Mouse (Mus musculus) adrenal gland, adult 8-10 months (tissue): ENCODE data around the gene Adam23. TPM values are rescaled to one million over a fixed set of nuclear protein-coding genes. Genes with fewer than 3 reads are reported as not detected.

Experiments
- DNase-seq: peaks from one replicate; pipeline ENCODE4 v3.0.0; 2022
- total RNA-seq, 4 experiments: library from RNA; stranded (reverse); gene quantifications; 2 replicates each; pipeline ENCODE4 v1.2.4; 2022

Adam23 gene
- total RNA-seq, 4 experiments from 2014 or later: 15.3 to 33.0 (median 21.5) TPM

GRCm38 (mm10) chr1:63484646-63485045, 39.0 kb downstream of the Adam23 start:
- DNase-seq: no peak

GRCm38 (mm10) chr1:63486646-63487045, 41.0 kb downstream of the Adam23 start:
- DNase-seq: no peak

GRCm38 (mm10) chr1:63491001-63491400, 45.3 kb downstream of the Adam23 start:
- DNase-seq: no peak

- no peak for DNase-seq
Observed at GRCm38 (mm10) chr1:63493325-63493724, 47.6 kb downstream of the Adam23 start.

DNA sequence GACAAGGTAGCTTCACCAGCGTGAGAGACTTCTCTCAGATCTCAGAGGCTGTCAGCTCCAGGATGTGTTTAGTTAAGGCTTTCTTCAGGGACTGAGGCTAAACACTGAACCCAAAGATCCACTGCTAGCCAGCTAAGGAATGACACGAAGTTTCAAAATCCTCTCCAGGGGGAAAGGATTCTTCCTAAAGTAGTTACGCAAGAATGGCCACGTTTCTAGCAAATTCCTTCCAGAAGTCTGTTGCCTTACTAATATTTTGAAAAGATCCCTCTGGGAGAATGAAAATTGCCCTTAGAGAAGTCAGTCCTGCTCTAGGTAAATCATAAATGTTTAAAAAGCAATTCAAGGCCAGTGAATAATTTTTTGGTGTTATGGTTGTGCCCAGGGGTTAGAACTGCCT, 61.7 kb downstream of the Adam23 start:
- no peak for DNase-seq

DNA sequence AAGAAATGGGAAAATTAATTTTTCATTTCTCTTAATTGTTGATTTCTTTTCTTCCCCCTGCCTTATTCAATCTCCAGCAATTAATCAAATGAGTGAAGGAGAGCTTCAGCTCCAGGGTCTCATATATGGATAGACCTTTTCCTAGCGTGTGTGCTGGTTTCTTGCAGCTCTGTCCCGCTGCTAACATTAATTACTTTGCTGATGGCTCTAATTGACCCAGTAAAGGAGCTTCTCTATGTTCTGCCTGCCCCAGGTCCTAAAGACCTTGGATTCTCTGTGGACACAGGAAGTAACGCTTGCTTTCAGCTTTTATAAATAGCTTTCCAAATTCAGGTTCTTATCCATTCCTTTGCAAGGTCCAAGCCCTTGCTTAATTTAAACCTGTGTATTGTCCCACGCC, 63.1 kb downstream of the Adam23 start:
- DNase-seq: no peak

- DNase-seq: no peak
Observed at GRCm38 (mm10) chr1:63511416-63511815, 65.7 kb downstream of the Adam23 start.

GRCm38 (mm10) chr1:63517800-63518199, 72.1 kb downstream of the Adam23 start:
- DNase-seq: peak; percentile 25

DNA sequence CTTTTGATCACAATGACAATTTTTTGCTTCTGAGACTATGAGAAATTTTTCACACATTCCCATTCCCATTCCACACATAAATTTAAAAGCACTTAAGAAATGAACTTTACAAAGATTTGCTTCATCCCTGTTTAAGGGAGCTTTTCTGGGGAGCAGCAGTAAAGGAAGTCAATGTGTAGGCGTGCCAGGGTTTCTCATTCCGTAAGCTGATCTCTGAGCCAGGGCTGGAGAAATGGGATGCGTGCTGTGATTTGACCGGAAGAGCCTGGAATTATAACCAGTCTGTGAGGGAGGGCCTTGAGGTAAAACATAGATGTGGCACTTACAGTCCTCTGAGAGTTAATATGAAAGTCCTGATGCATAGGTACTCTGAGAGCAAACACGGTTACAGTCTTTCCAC, 73.1 kb downstream of the Adam23 start:
- DNase-seq: no peak

DNA sequence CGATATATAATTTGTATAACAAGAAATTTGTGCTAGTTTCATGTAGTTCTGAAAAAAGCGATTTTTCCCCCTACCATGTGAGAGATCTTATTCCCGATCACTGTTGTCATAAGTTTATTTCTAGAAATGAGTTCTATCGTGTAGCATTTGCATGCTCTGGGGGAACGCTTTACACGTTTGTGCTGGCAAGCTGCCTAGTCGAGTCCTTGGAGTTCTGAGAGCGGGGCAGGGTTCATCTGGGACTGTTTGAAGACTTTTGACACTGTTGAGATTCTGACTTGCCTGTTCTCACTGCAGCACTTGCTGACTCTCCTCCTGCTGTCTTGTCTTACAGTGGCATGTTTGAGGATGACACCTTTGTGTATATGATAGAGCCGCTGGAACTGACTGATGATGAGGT, 84.2 kb downstream of the Adam23 start:
- peak; percentile 15 for DNase-seq

DNA sequence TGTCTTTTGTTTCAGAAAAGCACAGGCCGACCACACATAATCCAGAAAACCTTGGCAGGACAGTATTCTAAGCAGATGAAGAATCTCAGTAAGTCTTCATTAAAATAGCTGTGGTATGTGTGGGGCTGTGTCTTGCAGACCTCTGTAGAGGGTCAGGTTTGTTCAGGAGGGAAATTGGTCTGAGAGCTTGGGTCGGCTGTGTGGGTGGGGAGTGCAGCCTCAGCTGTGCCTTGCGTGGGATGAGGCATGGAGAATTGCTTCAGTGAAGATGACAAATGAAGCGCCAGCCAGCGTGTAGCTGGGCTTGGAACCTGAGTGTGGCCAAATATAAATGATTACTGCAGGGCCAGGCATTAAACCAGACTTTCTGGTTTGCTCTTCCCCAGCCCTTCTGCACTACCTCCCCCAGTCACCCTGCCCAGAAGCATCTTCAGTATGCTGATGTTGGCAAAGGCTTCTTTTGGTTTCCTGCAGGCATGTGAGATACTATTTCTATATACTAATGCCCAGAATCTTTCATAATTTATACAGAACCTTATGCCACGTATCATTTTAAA, 88.7 kb downstream of the Adam23 start:
- DNase-seq: no peak

DNA sequence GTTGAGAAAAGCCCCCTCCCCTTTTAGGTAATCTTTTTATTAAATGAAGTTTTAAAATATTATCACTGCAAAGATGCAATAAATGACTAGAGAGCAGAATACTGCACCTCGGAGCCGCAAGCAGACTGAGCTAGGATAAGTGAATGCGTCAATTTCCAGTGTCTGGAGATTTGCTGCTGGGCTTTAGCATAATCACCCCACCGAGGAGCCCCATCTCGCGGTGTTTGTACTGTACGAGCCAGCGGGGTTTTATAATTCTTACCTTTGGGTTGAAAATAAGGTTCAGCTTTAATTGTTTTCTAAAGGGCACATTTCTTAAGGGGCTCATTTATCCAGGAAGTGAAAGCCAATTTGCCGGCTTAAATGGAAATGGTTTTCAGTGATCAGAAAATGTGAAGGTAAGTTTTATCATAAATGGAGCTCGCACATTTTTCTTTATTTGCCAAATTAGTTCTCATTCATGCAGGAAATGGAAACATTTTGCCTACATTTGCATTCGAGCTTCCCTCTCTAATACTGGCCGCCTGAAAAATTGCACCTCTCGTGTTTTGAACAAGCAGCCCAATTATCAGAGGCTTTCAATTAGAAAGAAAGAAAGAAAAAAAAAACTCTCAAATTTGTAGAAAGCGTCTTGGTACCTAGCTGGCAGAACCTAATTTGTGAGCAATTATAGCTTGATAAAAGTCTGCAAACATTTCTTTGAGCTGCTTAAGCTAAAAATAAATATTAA, 94.4 kb downstream of the Adam23 start:
- DNase-seq: no peak

DNA sequence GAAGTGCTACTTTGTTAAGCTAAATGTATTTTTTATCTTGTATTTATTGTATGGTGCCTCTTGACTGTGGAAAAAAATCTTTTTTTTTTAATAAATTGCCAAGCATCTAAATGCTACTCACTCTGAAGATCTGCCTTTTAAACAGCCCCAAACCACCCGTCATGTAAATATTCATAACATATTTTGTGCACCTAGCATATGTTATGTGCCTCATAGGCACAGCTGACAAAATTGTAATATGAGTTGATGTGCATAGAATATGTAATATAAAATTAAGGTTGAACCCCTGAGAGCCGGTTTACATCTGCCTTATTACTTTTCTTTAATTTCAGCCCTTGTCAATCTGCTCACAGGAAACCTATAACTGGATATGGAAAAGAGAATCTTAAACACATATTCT, 98.4 kb downstream of the Adam23 start:
- no peak for DNase-seq

- DNase-seq: no peak
Observed at GRCm38 (mm10) chr1:63553039-63553438, 107.3 kb downstream of the Adam23 start.

DNA sequence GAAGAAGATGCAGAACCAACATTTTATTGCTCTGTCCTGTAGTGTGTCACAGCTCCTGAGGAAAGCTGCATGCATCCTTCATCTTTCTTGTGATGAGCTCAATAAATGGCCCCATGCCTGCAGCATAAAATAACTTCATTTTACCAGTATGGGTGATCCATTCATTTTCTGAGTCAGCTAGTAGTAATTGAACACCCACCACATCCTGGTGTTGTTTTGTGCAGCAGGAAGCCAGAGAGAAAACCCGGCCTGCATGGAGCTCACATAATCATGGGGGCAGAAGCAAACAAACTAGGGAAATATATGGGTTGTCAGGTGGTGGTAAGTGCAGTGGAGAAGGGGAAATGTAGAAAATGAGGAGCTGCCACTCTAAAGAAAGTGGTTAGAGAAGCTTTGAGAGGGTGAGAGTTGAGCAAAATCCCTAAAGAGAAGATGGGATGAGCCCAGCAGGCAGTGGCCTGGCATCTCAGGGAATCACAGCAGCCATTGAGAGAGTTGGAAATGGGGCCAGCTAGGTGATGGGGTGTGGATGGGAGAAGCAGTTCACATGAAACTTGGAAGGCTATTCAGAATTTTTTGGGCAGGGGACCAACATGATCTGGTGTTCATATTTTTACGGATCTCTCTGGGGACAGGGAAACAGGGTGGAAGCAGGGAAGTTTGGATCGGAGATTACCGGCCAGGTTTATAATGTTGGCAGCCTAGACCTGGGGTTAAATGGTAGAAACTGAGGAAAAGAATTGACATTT, 116.3 kb downstream of the Adam23 start:
- no peak for DNase-seq

DNA sequence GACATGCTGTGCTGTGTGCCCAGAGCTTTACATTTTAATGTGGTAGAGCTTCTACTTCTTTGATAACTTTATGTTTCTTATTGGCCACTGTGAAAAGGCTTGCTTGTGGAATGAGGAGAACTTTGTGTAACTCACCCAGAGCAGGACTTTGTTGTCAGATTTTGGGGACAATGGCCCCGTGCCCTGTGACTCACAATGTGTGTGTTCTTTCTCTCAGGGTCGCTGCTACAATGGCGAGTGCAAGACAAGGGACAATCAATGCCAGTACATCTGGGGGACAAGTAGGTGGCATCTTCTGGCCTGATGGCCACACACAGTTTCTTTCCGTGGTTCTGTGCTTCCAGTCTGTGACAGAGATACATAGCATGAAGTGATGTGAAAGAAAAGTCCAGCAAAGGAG, 118.2 kb downstream of the Adam23 start:
- DNase-seq: no peak

- no peak for DNase-seq
Observed at GRCm38 (mm10) chr1:63566501-63566900, 120.8 kb downstream of the Adam23 start.

GRCm38 (mm10) chr1:63567031-63567430, 121.3 kb downstream of the Adam23 start:
- no peak for DNase-seq

DNA sequence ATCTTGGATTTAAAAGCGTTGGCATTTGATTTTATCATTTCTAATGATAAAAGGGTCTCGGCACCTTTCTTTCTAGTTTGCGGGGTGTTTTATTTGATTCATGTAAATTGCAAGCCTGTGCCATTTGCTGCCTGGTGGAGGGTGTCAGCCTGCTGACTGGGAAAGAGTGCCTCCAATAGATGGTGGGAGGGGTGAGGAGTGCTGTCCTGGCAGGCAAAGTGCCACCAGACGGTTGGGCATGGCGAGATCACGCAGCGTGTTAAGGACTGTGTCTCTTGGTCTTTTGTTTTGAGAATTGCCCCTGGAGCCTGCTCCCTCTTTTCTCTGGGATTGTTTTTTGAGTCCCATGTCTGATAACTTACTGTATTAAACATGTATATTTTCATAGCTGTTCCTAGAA, 126.5 kb downstream of the Adam23 start:
- no peak for DNase-seq

GRCm38 (mm10) chr1:63573432-63573831, 127.7 kb downstream of the Adam23 start:
- DNase-seq: no peak

GRCm38 (mm10) chr1:63573864-63574611, 128.3 kb downstream of the Adam23 start:
- DNase-seq: no peak

- DNase-seq: no peak
Observed at GRCm38 (mm10) chr1:63576803-63577202, 131.1 kb downstream of the Adam23 start.

DNA sequence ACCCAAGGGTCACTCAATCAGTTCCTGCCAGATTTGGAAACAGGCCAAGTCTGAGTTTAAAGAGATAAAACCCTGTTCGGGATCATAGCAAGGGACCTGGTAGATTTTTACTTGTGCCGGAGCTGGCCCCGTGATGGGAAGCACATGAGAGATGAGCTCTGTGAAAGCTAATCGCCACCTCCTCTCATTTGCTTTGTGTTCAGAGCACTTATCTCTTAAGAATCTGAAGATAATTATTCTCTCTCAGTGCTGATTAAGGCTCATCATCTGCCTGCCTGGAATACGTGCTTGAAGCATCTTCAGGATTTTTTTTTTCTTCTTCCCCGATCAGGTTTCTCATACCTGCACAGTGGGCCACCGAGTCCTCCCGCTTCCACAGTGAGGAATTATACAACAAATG, 133.5 kb downstream of the Adam23 start:
- DNase-seq: no peak
